Mouse (Mus musculus) left cerebral cortex, postnatal 4 days (tissue): ENCODE measurements around the gene Scyl2. TPM values are rescaled to one million over a fixed set of nuclear protein-coding genes. Genes with fewer than 3 reads are reported as not detected.
A peak's percentile ranks its signal among the peaks of the same experiment; 100 is the strongest.
"Not testable (repeated sequence)": the region's sequence is repeated elsewhere in the genome, so short reads cannot be mapped to it uniquely, and the experiment has no call there.

ENCODE experiments used
- DNase-seq: peaks from one replicate; pipeline ENCODE4 v3.0.0-alpha.2; 2022
- intact Hi-C: fragments of 180-260 bp; cut with DNase I; formaldehyde crosslinking; loops from one replicate; pipeline ENCODE4 v1.15.1; 2025
- total RNA-seq, 2 experiments: library from RNA; stranded (reverse); gene quantifications; 2 replicates each; pipeline ENCODE4 v1.2.3; 2021

Gene Scyl2
- total RNA-seq, 2 experiments from 2014 or later: 46.3 to 48.2 TPM

DNA sequence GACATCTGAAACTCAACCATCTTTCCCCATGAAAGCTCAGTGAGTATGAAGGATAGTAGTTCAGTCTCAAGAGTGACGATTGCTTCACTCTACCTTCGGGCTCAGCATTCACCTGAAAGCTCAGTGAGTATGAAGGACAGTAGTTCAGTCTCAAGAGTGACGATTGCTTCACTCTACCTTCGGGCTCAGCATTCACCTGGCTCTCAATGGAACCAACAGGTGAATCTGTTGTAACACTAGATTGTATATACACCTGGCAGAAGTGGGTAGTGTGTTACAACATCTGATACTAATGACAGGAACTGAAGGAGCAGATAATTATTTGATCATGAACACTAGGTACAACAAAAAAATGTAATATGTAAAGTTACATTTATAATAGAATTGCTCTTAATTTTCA is 4.4 kb downstream of the Scyl2 start:
- no peak for DNase-seq
- intact Hi-C loops: no loop called here

DNA sequence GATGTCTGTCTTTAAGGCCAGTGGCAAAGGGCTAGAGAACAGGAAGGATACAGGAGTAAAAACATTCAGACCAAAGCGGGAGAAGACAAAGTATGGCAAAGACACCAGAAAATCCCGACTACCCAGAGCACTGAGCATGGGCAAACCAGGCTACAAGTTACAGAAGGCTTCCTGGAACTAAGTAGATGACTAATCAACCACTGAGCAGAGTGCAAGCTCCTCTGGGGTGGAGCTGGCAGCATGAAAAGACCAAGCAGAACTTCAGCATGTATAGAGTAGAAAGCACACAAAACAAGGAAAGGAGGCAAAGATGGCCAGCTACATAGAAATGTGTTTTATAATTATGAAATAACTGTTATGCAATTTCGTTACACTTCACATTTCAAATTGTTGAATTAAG is 5.6 kb downstream of the Scyl2 start:
- intact Hi-C loops: no loop called here
- no peak for DNase-seq

DNA sequence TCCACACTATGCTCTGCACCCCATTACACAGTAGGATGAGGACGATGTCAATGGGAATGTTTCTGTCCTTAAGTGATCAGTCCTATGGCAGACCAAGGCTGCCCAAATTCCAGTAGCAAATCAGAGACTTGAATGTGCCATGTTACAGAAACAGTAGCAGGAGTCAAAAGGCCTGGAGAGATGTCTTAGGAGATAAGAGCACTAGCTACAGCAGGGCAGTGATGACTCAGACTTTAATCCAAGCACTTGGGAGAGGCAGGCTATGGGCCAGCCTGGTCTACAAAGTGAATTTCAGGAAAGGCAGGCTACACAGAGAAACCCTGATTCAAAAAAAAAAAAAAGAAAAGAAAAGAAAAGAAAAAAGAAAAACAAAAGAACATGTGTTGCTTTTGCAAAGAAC is 6.6 kb downstream of the Scyl2 start:
- DNase-seq: no peak
- intact Hi-C loops: no loop called here

DNA sequence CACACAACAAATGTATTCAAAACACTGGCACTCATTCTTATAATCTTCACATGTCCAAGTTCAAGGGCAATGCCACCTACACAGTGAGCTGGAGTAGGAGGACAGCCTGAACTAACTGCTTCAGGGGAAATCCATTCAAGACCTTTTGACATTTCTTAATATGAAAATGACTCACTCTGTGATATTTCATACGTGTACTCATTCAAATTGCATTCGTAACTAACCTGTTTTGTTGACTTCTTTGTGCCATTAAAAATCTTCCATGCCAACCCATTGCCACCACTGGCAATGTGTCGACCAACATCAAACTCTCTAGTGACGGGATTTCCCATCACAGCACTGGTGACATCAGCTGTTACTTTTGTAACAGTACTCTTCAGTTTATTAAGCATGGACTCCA is 8.0 kb downstream of the Scyl2 start:
- intact Hi-C loops: no loop called here

DNA sequence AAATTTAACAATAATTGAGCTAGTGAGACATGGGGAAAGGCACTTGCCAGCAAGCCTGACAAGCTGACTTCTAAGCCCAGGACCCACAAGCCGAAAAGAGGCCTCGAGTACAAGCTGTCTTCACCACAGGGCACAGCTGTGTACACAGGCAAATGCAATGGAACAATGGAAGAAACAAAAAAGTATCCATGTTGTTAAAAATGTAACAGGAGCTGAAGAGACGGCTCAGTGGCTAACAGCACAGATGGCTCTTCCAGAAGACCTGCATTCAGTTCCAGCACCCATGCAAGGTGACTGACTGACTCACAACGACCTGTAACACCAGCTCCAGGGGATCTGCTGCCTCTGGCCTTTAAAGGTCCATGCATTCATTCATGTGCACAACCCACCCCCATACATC is 9.5 kb downstream of the Scyl2 start:
- intact Hi-C loops: no loop called here
- DNase-seq: peak; percentile 13

More for the DNA sequence above, 8.0 kb downstream of the Scyl2 start:
- DNase-seq: no peak

DNA sequence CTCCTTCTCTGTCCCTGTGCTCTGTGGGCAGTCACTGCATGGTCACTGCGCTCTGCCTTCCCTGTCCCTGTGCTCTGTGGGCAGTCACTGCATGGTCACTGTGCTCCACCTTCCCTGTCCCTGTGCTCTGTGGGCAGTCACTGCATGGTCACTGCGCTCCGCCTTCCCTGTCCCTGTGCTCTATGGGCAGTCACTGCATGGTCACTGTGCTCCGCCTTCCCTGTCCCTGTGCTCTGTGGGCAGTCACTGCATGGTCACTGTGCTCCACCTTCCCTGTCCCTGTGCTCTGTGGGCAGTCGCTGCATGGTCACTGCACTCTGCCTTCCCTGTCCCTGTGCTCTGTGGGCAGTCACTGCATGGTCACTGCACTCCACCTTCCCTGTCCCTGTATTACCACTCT is 15.7 kb downstream of the Scyl2 start:
- DNase-seq, intact Hi-C loops: not testable (repeated sequence)

DNA sequence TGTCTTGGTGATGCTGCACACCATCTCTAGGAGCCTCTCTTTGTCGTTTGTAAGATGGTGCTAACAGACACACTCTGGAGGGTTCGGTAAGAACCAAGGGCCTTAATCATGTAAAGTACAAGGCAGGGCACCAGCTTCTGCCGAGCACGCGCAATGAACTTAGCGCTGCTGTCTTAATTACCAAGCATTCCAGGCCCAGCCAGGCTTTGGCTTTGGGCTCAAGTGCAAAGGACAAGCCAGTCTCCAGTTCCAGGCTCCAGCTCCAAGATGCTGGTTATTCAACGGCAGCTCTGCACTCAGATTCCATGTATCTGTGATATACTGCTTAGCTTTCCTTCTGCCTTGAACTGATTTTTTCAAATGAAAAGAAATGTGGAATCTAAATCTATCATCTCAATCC is 18.5 kb downstream of the Scyl2 start:
- no peak for DNase-seq
- intact Hi-C loops: no loop called here

DNA sequence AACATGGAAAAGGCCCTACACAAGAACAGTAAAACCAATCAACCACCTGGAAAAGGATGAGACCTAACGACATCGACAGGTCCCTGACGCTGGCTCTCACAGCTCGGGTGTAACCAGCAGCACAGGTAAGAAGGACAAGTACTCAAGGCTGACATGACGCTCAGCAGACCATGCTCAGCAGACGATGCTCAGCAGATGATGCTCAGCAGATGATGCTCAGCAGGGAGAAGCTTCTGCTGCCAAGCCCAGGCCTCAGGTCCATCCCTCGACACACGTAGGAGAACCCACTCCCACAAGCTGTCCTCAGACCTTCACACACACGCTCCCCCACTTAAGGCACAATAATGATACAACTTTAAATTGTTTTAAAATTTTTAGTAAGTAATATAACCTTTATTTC is 20.4 kb downstream of the Scyl2 start:
- intact Hi-C loops: no loop called here
- DNase-seq: peak; percentile 71

DNA sequence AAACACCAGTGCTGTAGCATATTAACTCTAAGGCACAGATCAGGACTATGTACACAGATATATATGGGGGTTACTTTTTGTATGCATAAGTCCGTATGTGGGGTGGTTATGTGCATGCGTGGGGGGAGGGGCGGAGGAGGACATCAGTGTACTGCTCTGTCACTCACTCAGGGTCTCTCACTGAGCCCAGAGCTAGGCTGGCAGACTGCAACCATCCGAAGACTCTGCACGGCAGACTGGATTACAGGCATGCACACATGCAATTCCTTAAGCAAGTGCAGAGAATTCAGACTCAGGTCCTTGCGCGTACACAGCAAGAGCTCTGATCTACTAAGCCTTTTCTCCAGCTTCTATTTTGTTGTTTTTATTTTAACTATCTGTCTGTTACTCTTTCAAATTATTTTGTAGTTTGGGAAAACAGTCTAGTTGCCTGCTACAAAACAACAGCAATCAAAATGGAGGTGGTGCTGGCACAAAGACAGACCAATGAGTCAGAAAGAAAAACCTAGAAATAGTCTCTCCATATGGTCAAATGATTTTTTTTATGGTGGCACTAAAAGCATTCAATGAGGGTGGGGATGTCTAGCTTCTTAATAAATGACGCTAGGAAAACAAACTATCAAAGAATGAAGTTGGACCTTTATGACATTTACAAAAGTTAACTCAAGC is 21.0 kb downstream of the Scyl2 start:
- intact Hi-C loops: no loop called here
- DNase-seq: peak; percentile 40

DNA sequence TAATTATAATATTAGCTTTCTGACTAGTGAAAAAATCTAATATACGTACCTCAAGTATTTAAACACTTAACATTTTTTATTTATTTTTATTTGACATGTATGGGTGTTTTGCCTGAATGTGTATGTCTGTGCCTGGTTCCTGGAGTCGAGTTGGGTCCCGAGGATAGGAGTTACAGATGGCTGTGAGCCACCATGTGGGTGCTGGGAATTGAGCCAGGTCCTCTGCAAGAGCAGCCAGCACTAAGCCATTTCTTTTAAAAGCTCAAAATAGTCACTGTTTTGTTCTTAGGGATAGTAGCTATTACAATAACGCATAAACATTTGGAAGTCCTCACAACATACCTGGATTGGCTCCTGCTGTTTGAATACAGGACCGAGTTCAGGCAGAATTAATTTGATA is 29.7 kb downstream of the Scyl2 start:
- peak; percentile 51 for DNase-seq
- intact Hi-C loops: loop anchor here (10.0 kb wide), 1 partner anchor 48 kb away; no protein-coding TSS in a partner anchor

DNA sequence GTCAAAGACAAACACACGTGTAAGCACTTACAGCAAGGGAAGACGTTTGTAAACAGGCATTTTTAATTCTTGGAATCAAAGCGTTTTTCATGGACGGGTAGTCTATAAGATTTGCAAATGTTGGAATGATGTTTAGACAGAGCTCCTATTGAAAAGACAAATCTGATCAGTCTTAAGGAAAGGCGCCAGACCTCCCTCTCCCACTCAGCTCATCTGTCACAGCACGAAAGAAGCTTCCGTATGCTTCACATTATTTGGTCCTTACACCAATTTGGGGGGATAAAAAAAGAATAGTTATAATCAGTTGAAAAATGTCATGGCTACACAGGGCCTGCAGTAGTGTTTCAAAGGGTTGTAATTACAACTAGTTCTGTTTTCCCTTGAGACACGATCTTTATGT is 33.2 kb downstream of the Scyl2 start:
- intact Hi-C loops: loop anchor here (10.0 kb wide), 1 partner anchor 52 kb away; no protein-coding TSS in a partner anchor
- DNase-seq: no peak

DNA sequence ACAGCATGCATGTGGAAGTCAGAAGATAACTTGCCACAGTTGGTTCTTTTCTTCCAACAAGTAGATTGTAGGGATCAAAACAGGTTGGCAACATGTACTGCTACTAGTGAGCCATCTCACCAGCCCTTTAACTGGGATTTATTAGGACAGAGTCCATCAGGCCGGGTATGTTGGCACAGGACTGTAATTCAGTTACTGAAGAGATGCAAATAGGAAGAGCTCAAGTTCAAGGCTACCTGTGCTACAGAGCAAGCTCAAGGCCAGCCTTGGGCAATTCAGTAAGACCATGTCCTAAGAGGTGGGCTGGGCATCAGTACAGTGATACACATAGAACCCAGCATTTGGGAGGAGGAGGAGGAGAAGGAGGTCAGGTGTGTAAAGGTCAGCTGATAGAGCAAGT is 34.4 kb downstream of the Scyl2 start:
- no peak for DNase-seq
- intact Hi-C loops: loop anchor here (10.0 kb wide), 1 partner anchor 53 kb away; no protein-coding TSS in a partner anchor

DNA sequence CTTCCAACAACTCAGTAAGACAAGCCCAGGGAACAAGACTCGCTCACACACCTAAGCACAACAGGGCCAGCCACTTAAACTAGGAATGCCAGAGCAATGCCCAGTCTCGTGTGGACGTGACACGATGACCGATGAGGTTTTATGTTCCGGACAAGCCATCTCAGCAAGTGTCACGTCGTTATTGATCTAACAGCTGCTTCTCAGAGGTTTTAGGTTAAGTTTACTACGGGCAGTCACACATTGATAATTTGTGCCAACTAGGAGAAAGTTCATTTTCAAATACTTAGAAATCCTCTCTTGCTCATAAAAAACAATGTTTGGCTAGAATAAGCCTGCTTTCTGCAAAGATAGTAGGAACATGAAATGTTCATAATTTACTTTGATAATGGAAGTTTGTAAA is 39.2 kb downstream of the Scyl2 start:
- no peak for DNase-seq
- intact Hi-C loops: no loop called here

DNA sequence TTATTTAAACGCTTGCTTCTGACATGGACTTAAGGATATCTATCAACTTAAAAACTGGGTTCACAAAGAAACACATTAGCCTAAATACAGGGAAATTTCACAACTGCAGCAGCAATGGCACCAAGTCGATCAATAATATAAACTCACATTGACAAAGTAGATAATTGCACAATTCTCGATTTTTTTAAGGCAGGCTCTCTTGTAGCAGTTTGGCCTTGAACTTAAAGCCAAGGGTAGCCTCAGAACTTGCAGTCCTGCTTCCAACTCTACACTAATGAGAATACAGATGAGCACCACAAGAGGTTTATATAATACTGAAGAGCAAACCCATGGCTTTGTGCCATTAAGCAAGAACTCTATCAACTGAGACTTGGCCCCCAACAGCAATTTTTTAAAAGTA is 49.1 kb downstream of the Scyl2 start:
- DNase-seq: no peak
- intact Hi-C loops: no loop called here

DNA sequence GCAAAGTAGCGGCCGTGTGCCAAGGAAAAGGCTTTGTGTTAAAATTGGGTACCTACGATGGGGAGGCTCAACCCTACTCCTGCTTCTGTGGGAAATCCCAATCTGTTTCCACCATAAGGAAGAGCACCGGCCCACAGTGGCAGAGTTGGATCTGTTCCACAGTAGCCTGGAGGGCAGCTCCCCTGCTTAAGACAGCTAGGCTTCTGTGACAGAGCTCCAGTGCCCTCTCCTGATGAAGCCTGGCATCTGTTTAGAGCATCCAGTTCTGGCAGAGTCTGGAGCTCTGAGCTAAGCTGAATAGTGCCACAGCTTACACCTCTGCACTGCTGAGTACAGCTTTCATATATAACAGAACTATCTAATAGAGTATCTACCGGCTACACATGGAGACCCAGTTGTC is 51.1 kb downstream of the Scyl2 start:
- intact Hi-C loops: no loop called here
- DNase-seq: peak; percentile 78

DNA sequence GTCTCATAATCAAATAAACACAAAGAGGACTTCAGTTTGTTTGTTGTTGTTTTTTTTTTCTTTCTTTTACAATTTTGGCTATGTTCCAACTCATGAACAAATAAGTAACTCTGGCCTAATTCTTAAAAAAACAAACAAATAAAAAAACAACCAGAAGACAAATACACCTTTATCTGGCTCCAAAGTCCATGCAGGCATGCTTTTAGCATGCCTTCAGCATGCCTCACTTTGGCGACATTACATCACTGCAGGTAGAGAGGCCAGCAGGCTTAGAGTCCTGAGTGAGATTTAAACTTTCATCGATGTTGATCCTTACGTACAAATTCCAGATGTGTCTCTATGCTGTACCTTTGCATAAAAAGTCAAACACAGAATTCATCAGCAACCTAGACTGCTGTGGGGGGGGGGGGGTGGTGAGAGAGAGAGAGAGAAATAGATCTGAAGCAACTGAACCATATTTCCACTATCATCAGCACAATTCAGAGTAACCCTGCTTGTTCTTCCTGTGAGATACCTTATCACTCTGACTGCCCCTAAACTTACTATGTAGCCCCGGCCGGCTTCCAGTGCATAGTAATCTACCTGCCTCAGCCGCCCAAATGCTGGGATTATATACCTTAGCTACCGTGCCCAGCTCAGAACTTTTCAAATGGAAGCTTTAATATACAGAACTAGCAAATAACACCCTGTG is 52.2 kb downstream of the Scyl2 start:
- no peak for DNase-seq
- intact Hi-C loops: no loop called here

DNA sequence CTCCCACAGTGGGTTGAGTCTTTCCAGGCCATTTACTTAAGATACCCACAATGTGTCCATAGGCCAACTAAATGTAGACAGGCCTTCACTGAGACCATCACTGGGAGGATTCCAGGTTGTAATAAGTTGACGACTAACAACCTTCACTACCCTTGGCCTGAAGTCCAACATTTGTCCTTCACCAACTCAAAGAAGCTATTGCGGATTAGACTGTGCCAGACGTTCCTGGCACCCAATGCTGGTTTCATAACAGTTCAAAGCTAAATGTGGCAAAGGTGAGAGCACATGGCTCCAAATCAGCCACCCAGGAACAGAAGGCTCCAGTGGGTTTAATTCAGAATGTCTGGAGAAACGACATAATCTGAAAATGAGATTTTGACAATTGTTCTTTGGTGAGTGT is 53.0 kb downstream of the Scyl2 start:
- intact Hi-C loops: no loop called here

DNA sequence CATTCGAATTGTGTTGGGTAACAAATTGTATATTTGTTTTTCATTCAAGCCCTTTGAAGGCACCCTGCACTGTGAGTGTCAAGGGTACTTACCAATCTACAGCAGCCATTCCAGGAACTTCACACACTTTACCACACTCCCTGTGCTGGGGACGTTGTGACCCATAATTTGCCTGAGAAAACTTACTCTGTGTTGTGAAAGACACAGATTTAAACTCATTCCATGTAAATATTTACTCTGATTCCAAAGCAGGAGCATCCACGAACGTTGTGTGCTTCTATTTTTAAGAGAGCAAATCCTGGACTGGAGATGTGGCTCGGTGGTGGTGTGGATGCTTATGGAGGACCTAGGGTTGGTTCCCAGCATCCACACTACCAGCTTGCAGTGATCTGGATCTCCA is 54.3 kb downstream of the Scyl2 start:
- DNase-seq: no peak
- intact Hi-C loops: loop anchor here (2.0 kb wide), 2 partner anchors 171 to 305 kb away; no protein-coding TSS in a partner anchor

More for the DNA sequence above, 53.0 kb downstream of the Scyl2 start:
- no peak for DNase-seq

DNA sequence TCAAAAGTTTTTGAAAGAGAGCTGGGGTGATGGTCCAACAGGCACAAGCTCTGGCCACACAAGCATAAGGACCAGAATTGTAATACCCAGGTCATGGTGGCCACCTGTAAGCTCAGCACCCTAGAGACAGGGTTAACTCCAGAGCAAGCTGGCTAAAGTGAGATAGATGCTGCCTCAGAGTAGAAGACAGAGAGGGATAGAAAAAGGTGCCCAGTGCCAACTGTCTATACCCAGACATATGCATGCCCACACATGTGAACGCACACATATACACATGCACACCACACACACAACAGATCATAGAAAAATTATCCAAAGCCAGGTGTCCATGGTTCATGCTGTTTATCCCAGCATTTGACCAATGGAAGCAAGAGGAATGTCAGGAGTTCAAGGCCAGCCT is 55.5 kb downstream of the Scyl2 start:
- intact Hi-C loops: loop anchor here (2.0 kb wide), 2 partner anchors 170 to 304 kb away; no protein-coding TSS in a partner anchor
- DNase-seq: no peak

DNA sequence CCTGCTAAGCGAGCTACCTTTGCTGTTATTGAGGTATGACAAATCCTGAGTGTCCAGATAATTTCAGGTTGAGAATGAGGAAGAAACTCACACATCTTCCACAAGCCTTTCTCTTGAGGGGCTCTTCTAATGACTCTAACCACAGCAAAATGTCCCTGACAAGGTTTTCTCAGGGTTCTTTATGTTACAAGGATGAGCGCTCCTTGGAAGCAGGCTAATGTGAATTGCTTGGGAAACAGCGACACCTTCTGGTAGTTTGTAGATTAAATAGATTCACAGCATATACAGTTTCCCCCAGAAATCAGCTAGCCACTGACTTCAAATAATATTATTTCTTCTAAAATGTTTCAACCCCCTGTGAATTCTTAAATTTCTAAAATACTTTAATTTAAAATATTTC is 56.0 kb downstream of the Scyl2 start:
- intact Hi-C loops: loop anchor here (2.0 kb wide), 2 partner anchors 169 to 303 kb away; no protein-coding TSS in a partner anchor
- DNase-seq: peak; percentile 32

DNA sequence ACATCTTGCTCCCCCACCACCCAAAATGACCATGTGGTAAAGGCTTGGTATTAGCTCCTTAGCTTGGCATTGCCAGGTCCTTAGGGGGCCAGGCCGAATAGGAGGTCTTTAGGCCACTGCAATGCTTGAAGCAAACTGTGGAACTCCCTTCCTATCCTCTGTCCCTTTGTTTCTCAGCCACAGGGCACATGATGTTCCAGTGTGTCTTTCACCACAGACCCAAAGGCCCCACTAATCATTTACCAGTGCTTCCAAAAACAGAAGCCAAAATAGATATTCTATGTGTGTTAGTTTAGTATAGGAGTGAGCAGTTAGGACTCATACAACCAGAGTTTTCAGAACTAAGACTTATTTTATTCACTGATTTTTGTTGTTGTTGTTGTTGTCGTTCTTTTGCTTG is 59.4 kb downstream of the Scyl2 start:
- no peak for DNase-seq
- intact Hi-C loops: no loop called here

DNA sequence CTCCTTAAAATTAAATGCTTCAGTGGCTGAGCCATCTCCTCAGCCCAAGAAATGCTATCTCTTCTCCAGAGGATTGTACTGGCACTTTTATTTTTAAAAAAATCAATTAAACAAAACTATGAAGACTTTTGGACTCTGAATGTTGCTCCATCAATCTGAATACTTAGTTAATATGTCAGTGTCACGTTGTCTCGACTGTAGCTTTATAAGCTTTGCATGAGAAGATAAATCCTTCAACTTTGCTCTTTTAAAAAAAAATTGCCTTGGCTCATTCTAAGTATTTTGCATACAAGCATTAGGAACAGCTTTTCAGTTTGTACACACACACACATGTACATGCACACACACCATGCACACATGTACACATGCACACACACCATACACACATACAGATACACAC is 61.9 kb downstream of the Scyl2 start:
- no peak for DNase-seq
- intact Hi-C loops: loop anchor here (5.0 kb wide), 1 partner anchor 72 kb away; no protein-coding TSS in a partner anchor
